Mouse (Mus musculus) left cerebral cortex, adult 11 months (tissue): Measurements from ENCODE around the gene Pgm3.

ENCODE experiments used
- DNase-seq: peaks from one replicate; pipeline ENCODE4 v3.0.0; 2022; ENCODE audit warnings: low spot score

Pgm3 gene

GRCm38 (mm10) chr9:86569314-86569910 is 2.2 kb downstream of the Pgm3 start:
- no peak for DNase-seq

DNA sequence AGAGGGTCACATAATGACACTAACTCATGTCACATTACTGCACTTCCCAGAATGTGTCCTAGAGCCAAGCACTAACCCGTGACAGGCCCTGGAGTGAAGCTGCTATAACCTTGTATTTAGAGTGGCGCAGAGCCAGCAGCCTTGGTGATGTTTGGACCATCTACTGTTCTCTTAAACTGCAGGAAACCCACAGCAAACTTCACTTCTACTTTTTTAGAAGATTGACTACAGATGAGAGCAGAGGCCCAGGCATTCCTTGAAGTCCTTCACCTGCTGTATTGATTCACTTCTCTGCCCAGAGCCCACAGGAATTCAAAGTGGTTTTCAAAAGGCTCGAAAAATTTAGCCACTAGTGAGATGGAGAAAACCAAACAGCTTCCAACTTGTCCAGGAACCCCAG is 11.1 kb downstream of the Pgm3 start:
- DNase-seq: no peak

GRCm38 (mm10) chr9:86554641-86555040 is 17.0 kb downstream of the Pgm3 start:
- DNase-seq: no peak

- no peak for DNase-seq
Observed at GRCm38 (mm10) chr9:86553886-86554285, 17.8 kb downstream of the Pgm3 start.

GRCm38 (mm10) chr9:86550717-86551116 is 20.9 kb downstream of the Pgm3 start:
- DNase-seq: no peak

GRCm38 (mm10) chr9:86549637-86550162 is 21.9 kb downstream of the Pgm3 start:
- no peak for DNase-seq

GRCm38 (mm10) chr9:86544559-86544958 is 27.1 kb downstream of the Pgm3 start:
- DNase-seq: no peak

DNA sequence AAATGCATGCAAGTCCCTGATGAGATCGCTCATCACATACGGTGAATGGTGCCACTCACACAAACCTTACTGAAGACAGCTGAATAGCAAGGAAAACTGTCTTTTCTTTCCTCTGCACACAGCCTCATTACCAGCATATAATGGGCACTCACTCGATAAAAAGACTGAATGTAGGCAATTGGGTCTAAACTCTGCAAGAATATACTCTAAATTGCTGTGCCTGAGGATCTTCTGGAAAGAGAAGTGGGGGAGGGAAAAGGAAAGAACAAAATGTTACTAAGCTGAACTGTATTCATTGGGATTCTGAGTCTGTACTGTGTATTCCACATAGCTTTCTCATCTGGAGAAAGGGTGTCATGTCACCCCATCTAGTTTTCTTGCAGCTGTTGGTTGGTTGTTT is 28.2 kb downstream of the Pgm3 start:
- no peak for DNase-seq

- DNase-seq: no peak
Observed at GRCm38 (mm10) chr9:86534071-86534470, 37.6 kb downstream of the Pgm3 start.

DNA sequence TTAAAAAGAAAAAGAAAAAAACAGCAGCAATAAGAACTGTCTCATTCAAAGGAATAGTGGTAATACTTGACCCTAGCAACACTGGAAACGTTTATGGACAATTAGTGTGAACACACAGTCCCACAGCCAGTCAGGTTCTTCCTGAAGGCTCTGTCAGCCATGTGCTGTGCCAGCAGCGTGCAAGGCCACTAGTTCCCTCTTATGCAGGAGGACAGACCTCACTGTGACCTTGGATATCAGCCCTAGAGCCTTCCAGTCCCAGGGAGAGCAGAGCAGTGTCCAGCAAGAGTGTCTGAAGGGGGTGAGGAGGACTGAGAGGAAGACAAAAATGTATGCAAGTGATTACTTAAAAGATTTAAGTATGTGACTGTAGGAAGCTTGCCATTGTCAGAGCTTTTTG is 46.0 kb downstream of the Pgm3 start:
- no peak for DNase-seq

DNA sequence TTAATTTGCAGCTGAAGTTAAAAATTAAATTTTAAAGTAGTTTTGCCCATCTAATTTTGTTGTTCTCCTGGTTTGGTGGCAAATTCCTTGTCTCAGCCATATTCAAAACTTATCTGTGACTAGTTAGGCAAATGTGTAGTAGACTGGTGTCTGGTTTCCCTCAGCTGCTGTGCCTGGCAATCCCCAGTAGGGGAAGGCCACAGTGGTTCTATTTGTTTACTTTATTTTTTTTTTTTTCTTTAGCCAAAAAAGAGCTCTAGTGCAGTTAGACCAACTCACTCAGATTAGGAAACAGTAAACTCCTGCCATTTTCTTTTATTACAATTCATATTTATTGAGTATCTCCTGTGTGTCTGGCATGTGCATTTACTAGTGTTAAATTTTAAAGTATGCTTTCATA is 49.3 kb downstream of the Pgm3 start:
- DNase-seq: no peak

DNA sequence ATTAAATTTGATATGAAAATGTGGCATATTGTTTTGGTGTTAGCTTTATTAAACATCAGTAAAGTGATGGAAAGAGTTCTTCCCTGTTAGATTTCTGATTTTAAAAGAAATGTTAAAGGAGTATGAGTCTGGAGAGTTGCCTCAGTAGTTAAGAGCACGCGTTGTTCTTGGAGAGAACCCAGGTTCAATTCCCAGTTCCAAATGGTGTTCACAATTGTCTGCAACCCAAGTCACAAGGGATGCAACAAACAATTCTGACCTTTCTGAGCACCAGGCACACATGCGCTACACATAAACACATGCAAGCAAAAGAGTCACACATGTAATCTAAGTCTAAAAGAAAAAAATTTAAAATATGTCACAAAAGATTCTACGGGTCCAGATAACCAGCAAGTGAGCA is 56.8 kb downstream of the Pgm3 start:
- no peak for DNase-seq

- DNase-seq: no peak
Observed at GRCm38 (mm10) chr9:86514390-86514789, 57.3 kb downstream of the Pgm3 start.

DNA sequence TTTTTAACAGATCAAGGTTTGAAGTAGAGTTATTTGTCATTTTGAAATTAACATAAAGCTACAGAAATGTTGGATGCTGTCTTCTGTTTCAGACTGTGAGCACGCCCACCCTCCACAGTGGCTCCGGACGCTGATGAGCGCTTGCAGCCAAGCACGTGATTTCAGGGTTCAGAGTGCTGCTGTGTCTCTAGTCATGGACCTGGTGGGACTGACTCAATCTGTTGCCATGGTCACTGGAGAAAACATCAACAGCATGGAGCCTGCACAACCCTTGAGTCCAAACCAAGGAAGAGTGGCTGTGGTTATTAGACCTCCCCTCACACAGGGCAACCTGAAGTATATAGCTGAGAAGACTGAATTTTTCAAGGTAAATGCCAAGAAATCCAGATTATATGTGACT is 57.9 kb downstream of the Pgm3 start:
- no peak for DNase-seq

GRCm38 (mm10) chr9:86507437-86507836 is 64.2 kb downstream of the Pgm3 start:
- no peak for DNase-seq
